Comparison of ENCODE assay signal across 17 mouse cellular contexts in genomic region chr6:119336124-119336523, GRCm38 (mm10). TPM values are rescaled to one million over a fixed set of nuclear protein-coding genes. Genes with fewer than 3 reads are reported as not detected.
DNase-seq lines count a peak whose midpoint lies in the region.
"Had no signal": no experiment of that assay in that cellular context is flagged by ENCODE, and none has a peak within 500 bp of the region (broad histone marks: within the 10 kb centered on the region; RNA-seq: fewer than 3 reads in every experiment).

No protein-coding gene starts in this region.

- H3K36me3 ChIP-seq in embryonic facial prominence, embryonic 10.5 days (replicated peaks): no peaks in the 10 kb centered on the region
- H3K36me3 ChIP-seq: G1E; heart, embryonic 13.5 days; hindbrain, embryonic 12.5 days had no signal

- peaks cover 34% of the 10 kb centered on the region for H3K27me3 ChIP-seq in embryonic facial prominence, embryonic 10.5 days (replicated peaks; ENCODE audit: low read depth, poor library complexity, severe bottlenecking)

- 0 out of 2 replicates have a peak overlapping the region, but pooled peaks have one; percentile 14 for H3K27ac ChIP-seq in embryonic facial prominence, embryonic 10.5 days (replicated peaks)
- H3K27ac ChIP-seq: heart, embryonic 13.5 days; hindbrain, embryonic 12.5 days had no signal

- 80% methylated on average over 7 of the region's 7 CpGs for WGBS in embryonic facial prominence, embryonic 10.5 days

- H3K4me1 ChIP-seq in embryonic facial prominence, embryonic 10.5 days: peaks cover 42% of the 10 kb centered on the region

- DNase-seq in B cell, adult 2 months: peak; percentile 13 to 16
- peak; percentile 69 for DNase-seq in CD4-positive, CD25-positive, alpha-beta regulatory T cell, adult 2 months (ENCODE audit: low read depth, low spot score)
- DNase-seq in embryonic facial prominence, embryonic 10.5 days (ENCODE audit: low spot score): no peak
- DNase-seq in thymus, adult 18-20 months: peak; percentile 63 to 78
- DNase-seq in cerebellum, adult 9-11 months: no peak
- DNase-seq in adrenal gland, adult (ENCODE audit: inconsistent age in 2 of 2, low spot score in 1 of 2): no peak
- no peak for DNase-seq in adrenal gland, adult 2 months
- DNase-seq: cerebellum, adult 11-12 months; forebrain, postnatal 0 days; gastrocnemius, postnatal 14 days; kidney, adult 2 months; lung, adult 2 months; right cerebral cortex, postnatal 14 days had no signal

- H3K9me3 ChIP-seq in embryonic facial prominence, embryonic 10.5 days: no peaks in the 10 kb centered on the region
- H3K9me3 ChIP-seq: G1E; heart, embryonic 13.5 days; hindbrain, embryonic 12.5 days had no signal

- no peak overlapping the region for H3K4me3 ChIP-seq in embryonic facial prominence, embryonic 10.5 days
- H3K4me3 ChIP-seq: erythroblast, embryonic 14.5 days; heart, embryonic 13.5 days; hindbrain, embryonic 12.5 days had no signal

RNA-seq across cellular contexts. Expression of gene Lrtm2, which starts 5.6 kb away (rescaled TPM):
- polyA plus RNA-seq in embryonic facial prominence, embryonic 10.5 days (2016; fragmentation: Nextera tagmentation; extraction: Ambion mirVana): 0.04 TPM in 1 of 2 replicates, not detected in the other
- under 1 TPM in 1 of 2 experiments, not detected in 1; 0.28 TPM for total RNA-seq in adrenal gland, adult 2 months (2021)
- polyA plus RNA-seq in adrenal gland, adult 2 months (2012; rRNA removed): 0.13 TPM in 1 of 2 replicates, not detected in the other
- polyA plus RNA-seq: erythroblast, embryonic 14.5 days; G1E had no signal

Comparison
In these comparisons a context has a peak if more than half of its experiments do, and no peak if none do; other contexts are left out.
1. DNase-seq: peak in B cell, adult 2 months (2 of 2), CD4-positive, CD25-positive, alpha-beta regulatory T cell, adult 2 months (single experiment) and thymus, adult 18-20 months (2 of 2); none in embryonic facial prominence, embryonic 10.5 days (single experiment), cerebellum, adult 9-11 months (single experiment), adrenal gland, adult (0 of 2) and adrenal gland, adult 2 months (single experiment).